9 mouse cellular contexts compared by ENCODE assay signal in the genomic region with DNA sequence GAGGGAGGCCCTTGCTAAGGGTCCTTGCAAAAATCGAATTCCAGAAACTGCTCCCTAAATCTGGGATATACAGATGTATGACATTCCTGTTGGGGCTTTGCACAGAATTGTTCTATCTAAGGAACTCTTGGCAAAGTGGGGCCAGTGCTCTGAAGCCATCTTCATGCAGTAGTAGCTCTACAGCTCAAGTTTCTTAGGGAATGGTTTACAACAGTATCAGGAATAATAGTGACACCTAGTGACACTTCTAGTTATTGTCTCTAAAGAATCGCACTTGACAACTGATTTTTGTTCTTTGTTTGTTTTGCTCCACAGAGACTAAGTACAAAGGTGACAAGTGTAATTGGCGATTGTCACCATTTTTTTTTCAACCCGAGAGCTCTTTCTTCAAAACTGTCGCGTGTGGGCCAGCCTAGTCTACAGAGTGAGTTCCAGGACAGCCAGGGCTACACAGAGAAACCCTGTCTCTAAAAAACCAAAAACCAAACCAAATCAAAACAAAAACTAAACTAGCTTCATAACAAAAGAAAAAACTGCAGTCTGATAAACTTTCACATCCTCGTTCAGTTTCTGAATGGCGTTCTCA. TPM values are rescaled to one million over a fixed set of nuclear protein-coding genes. Genes with fewer than 3 reads are reported as not detected.
DNase-seq lines count a peak whose midpoint lies in the region; ATAC-seq and TF ChIP-seq lines count a peak whose summit lies in the region.
"Had no signal": no experiment of that assay in that cellular context is flagged by ENCODE, and none has a peak within 500 bp of the region (broad histone marks: within the 10 kb centered on the region; RNA-seq: fewer than 3 reads in every experiment).

No protein-coding gene starts in this region.

- no peaks in the 10 kb centered on the region for H3K27me3 ChIP-seq in myocyte (ENCODE audit: control insufficient read depth, insufficient read depth, insufficient read length)
- H3K27me3 ChIP-seq in heart, embryonic 12.5 days (replicated peaks), result peaks cover 10% of the 10 kb centered on the region; the same call in 1 of the 2 replicates
- H3K27me3 ChIP-seq: embryonic facial prominence, embryonic 13.5 days had no signal

- H3K4me1 ChIP-seq in heart, embryonic 12.5 days (replicated peaks), result peaks cover 9% of the 10 kb centered on the region
- H3K4me1 ChIP-seq: embryonic facial prominence, embryonic 13.5 days had no signal

- no peak overlapping the region for H3K9ac ChIP-seq in heart, embryonic 12.5 days
- H3K9ac ChIP-seq: embryonic facial prominence, embryonic 13.5 days had no signal

- no peak overlapping the region for H3ac ChIP-seq in myocyte (ENCODE audit: control insufficient read depth, insufficient read length)

- no peaks in the 10 kb centered on the region for H3K9me3 ChIP-seq in heart, embryonic 12.5 days (replicated peaks)
- H3K9me3 ChIP-seq: embryonic facial prominence, embryonic 13.5 days had no signal

- TF ChIP-seq CTCF in layer of hippocampus, adult 2 months (conservative IDR thresholded peaks at IDR 0.05), result peak; percentile 83

- no peak for TF ChIP-seq POLR2A in myocyte (IDR thresholded peaks at IDR 0.05; ENCODE audit: insufficient read length, low read depth)

- H3K36me3 ChIP-seq in myocyte (ENCODE audit: control insufficient read depth, insufficient read depth), result peaks cover 6% of the 10 kb centered on the region
- peaks cover 7% of the 10 kb centered on the region for H3K36me3 ChIP-seq in heart, embryonic 12.5 days

- no peak overlapping the region for H3K4me3 ChIP-seq in layer of hippocampus, adult 2 months
- no peak overlapping the region for H3K4me3 ChIP-seq in myocyte
- H3K4me3 ChIP-seq in heart, embryonic 12.5 days, result no peak overlapping the region
- H3K4me3 ChIP-seq: embryonic facial prominence, embryonic 13.5 days had no signal

- H3K79me2 ChIP-seq in myocyte (ENCODE audit: control insufficient read depth, insufficient read depth), result no peaks in the 10 kb centered on the region

- peak overlapping the region; percentile 56 for H3K4me2 ChIP-seq in myocyte (ENCODE audit: low read depth)
- H3K4me2 ChIP-seq in heart, embryonic 12.5 days, result no peak overlapping the region
- H3K4me2 ChIP-seq: embryonic facial prominence, embryonic 13.5 days had no signal

- H3K27ac ChIP-seq in layer of hippocampus, adult 2 months, result no peak overlapping the region
- no peak overlapping the region for H3K27ac ChIP-seq in heart, embryonic 12.5 days (ENCODE audit: poor library complexity, severe bottlenecking)
- H3K27ac ChIP-seq: embryonic facial prominence, embryonic 13.5 days had no signal

- no peak for DNase-seq in layer of hippocampus, adult 2 months (ENCODE audit: low spot score in 2 of 2)
- no peak for DNase-seq in layer of hippocampus, adult 8-10 months (ENCODE audit: low spot score in 2 of 2)
- DNase-seq in Muller cell, postnatal 12 days (ENCODE audit: inconsistent ontology term), result peak; percentile 68
- no peak for DNase-seq in urinary bladder, postnatal 10 days (ENCODE audit: low spot score)

- ATAC-seq in hematopoietic stem cell, adult 5-6 weeks (replicated peaks in 1 of 2; ENCODE audit: insufficient read depth in 1 of 2, low FRiP score in 2 of 2, low TSS enrichment in 1 of 2, low read depth in 1 of 2, poor library complexity in 2 of 2, severe bottlenecking in 2 of 2), result peak; percentile 51 to 61; a peak in 3 of 4 replicates
- no peak for ATAC-seq in erythroblast, adult 5-6 weeks (replicated peaks; ENCODE audit: low FRiP score, poor library complexity, severe bottlenecking)
- no peak for ATAC-seq in heart, embryonic 12.5 days (ENCODE audit: insufficient number of reproducible peaks, low FRiP score)

- WGBS in heart, embryonic 12.5 days, result 33% methylated on average over 8 of the region's 8 CpGs

TF ChIP-seq in myocyte, 11 proteins besides CTCF, POLR2A, EP300 and RAD21:
- TF ChIP-seq TCF3 (IDR thresholded peaks at IDR 0.05; ENCODE audit: insufficient read length, low read depth) (no peak), REST (IDR thresholded peaks at IDR 0.05; ENCODE audit: insufficient read depth, insufficient read length) (no peak), MAX (IDR thresholded peaks at IDR 0.05; ENCODE audit: low read depth) (no peak), CEBPB (IDR thresholded peaks at IDR 0.05; ENCODE audit: insufficient read depth, poor library complexity, severe bottlenecking) (no peak), SRF (IDR thresholded peaks at IDR 0.05; ENCODE audit: control insufficient read depth, insufficient read length, low read depth) (no peak), E2F4 (IDR thresholded peaks at IDR 0.05; ENCODE audit: insufficient read depth) (no peak), POLR2AphosphoS2 (IDR thresholded peaks at IDR 0.05; ENCODE audit: insufficient read length, low read depth) (no peak), MYOD1 (IDR thresholded peaks at IDR 0.05; ENCODE audit: control insufficient read depth in 1 of 3, insufficient read length in 2 of 3, low read depth in 2 of 3) (no peak), USF1 (IDR thresholded peaks at IDR 0.05; ENCODE audit: low read depth) (no peak), MYOG (IDR thresholded peaks at IDR 0.05; ENCODE audit: control insufficient read depth in 1 of 3, insufficient read depth in 1 of 3, insufficient read length in 2 of 3, low read depth in 2 of 3) (no peak), TCF12 (IDR thresholded peaks at IDR 0.05; ENCODE audit: insufficient read depth, poor library complexity, severe bottlenecking) (no peak)

RNA-seq across cellular contexts. Expression of gene Myom1, which starts 33.7 kb away (rescaled TPM):
- 1 to 10 TPM; 2.2 to 2.8 TPM for total RNA-seq in layer of hippocampus, adult 2 months (2021)
- total RNA-seq in layer of hippocampus, adult 8-10 months (2022), result 1 to 10 TPM; 2.3 to 4.2 (median 3.0) TPM
- total RNA-seq in hematopoietic stem cell, adult 5-6 weeks (2017), result 1.8 and 2.0 TPM in 2 replicates
- 52.7 TPM for polyA plus RNA-seq in myocyte (2012; fragmentation: generic; extraction: Trizol)
- not detected in 2 replicates for total RNA-seq in erythroblast, adult 5-6 weeks (2015; ENCODE audit: low replicate concordance)
- total RNA-seq in erythroblast, adult 5-6 weeks (2017; ENCODE audit: low replicate concordance), result 0.34 and 1.1 TPM in 2 replicates
- 229 and 241 TPM in 2 replicates for polyA plus RNA-seq in heart, embryonic 12.5 days (2016; fragmentation: Nextera tagmentation; extraction: Ambion mirVana)

RNA-seq across cellular contexts. Expression of gene Myl12a, which starts 34.0 kb away (rescaled TPM):
- total RNA-seq in layer of hippocampus, adult 2 months (2021), result 10 to 100 TPM; 38.9 to 41.1 TPM
- total RNA-seq in layer of hippocampus, adult 8-10 months (2022), result 10 to 100 TPM; 37.7 to 54.5 (median 41.8) TPM
- 130 and 159 TPM in 2 replicates for total RNA-seq in hematopoietic stem cell, adult 5-6 weeks (2017)
- 880 TPM for polyA plus RNA-seq in myocyte (2012; fragmentation: generic; extraction: Trizol)
- 113 and 151 TPM in 2 replicates for total RNA-seq in erythroblast, adult 5-6 weeks (2015; ENCODE audit: low replicate concordance)
- 44.5 and 50.0 TPM in 2 replicates for total RNA-seq in erythroblast, adult 5-6 weeks (2017; ENCODE audit: low replicate concordance)
- polyA plus RNA-seq in heart, embryonic 12.5 days (2016; fragmentation: Nextera tagmentation; extraction: Ambion mirVana), result 832 and 883 TPM in 2 replicates

Comparison
In these comparisons a context has a peak if more than half of its experiments do, and no peak if none do; other contexts are left out.
1. ATAC-seq: peak in hematopoietic stem cell, adult 5-6 weeks (2 of 2); none in erythroblast, adult 5-6 weeks (single experiment) and heart, embryonic 12.5 days (single experiment).